Mouse (Mus musculus) liver, adult 2 months (tissue): ENCODE measurements at regions not wholly inside any gene's neighbourhood (a gene's known extent, or its start where the extent isn't known, plus 50 kb on each side); places are given as distances from the start of the nearest gene placed in this dataset.

Source experiments
- CTCF ChIP-seq: fragments of 200-500 bp; IDR thresholded peaks from 2 replicates; pipeline ENCODE4 v1.5.1; 2011; ENCODE audit warnings: low read depth, low read length, control low read depth
- POLR2A ChIP-seq: fragments of 200-500 bp; IDR thresholded peaks from 2 replicates; pipeline ENCODE4 v1.6.1; 2011; ENCODE audit warnings: low read length, control low read depth; ENCODE audit not compliant: insufficient read depth; ENCODE audit errors: extremely low read depth

DNA sequence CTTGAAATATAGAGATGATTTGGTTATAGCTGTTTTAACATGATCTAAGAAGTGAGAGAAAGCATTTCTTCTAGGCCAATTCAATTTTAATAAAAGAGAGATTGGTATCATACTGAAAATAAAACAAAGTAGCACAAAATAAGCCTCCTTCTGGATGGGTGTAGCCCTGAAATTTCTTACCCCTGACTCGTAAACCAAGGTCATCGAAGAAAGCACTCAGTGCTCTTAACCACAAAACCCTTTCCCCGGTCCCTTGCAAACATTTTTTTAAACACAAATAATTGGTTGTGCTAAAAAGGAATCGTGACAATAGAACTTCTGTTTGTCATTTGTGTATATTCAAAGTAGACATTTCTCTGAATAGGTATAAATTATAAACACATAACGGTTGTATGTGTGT, 297.4 kb downstream of the Lrriq3 start:
- TF ChIP-seq CTCF (no peak), POLR2A (no peak)
